ENCODE assay signal across 19 mouse cellular contexts in genomic region chr5:31620326-31620725, GRCm38 (mm10).
"Had no signal": no experiment of that assay in that cellular context is flagged by ENCODE, and none has a peak within 500 bp of the region (broad histone marks: within the 10 kb centered on the region; RNA-seq: fewer than 3 reads in every experiment).

No protein-coding gene starts in this region.

- DNase-seq: cerebellum, adult 9-11 months; cerebellum, postnatal 10 days; cerebellum, postnatal 14 days; cerebellum, postnatal 25 days; cerebellum, postnatal 36 days; embryo, embryonic 11 days; forebrain, postnatal 0 days; gastrocnemius, adult 2 months; gastrocnemius, postnatal 10 days; gastrocnemius, postnatal 14 days; gastrocnemius, postnatal 25 days; gastrocnemius, postnatal 36 days; heart, adult 11 months; heart, adult 18-20 months; heart, adult 2 months had no signal

- ATAC-seq: forebrain, embryonic 13.5 days; forebrain, embryonic 14.5 days; forebrain, embryonic 15.5 days; forebrain, embryonic 16.5 days; forebrain, postnatal 0 days had no signal
